Mouse (Mus musculus): Measurements from ENCODE around the gene Itga3.

The Itga3 gene

GRCm38 (mm10) chr11:95033617-95034016 is 43.0 kb downstream of the Itga3 start:
- no peak for DNase-seq (ENCODE audit: low spot score in 2 of 2)

- no peak for DNase-seq (ENCODE audit: low spot score in 2 of 2)
Measured at GRCm38 (mm10) chr11:95032945-95033344, 43.7 kb downstream of the Itga3 start.

DNA sequence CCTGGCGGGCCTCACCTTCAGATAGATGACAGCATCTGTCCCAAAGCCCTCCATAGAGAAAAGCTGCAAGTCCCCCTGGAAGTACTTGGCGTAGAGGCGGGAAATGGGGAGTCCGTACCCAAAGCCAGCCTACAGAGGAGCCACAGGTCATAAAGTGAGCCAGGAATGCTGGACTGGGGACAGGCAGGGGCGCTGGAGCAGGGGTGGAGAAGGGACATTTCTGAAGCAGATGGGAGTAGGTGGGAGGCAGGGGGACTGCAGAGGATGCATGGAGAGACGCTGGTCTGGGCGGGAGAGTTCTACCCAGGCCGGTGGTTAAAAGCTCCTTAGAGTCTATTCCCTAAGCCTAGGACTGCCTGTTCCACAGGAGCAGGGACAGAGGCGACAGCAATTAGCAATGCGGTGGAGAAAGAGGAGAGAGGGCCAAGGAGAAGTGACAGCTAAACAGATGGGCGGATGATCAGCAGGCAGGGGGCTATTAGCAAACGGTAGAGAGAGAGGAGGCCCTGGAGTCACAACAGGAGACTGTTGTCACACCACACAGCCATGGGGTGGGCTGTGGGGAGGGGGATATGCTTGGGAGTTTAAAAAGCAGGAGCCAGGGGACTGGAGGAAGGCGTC is 48.6 kb downstream of the Itga3 start:
- DNase-seq (ENCODE audit: low spot score in 2 of 2): no peak

GRCm38 (mm10) chr11:95026849-95027248 is 49.8 kb downstream of the Itga3 start:
- no peak for DNase-seq (ENCODE audit: low spot score in 2 of 2)

DNA sequence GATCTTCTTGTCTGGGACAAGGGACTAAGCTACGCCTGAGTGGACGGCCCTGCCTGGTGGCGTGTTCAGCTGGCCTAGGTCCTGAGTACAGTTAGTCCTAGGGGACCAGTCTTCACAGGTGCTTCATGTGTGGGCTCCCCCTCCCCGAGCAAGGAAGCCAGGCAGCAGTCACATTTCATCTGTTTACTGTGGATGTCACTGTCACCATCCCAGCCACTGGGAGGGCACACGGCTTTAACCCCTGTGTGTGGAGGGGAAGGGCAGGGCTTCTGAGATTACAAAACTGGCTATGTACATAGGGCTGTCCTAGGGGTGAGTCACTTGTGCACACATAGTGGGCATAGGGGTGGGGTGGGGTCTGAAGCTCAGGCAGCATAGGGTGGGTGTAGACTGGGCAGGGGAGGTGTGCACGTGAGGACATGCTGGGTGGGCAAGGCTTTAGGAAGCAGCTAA is 50.5 kb downstream of the Itga3 start:
- no peak for DNase-seq (ENCODE audit: low spot score in 2 of 2)

GRCm38 (mm10) chr11:95025227-95026012 is 51.2 kb downstream of the Itga3 start:
- no peak for DNase-seq (ENCODE audit: low spot score in 2 of 2)

- no peak for DNase-seq (ENCODE audit: low spot score in 2 of 2)
Measured at GRCm38 (mm10) chr11:95024439-95025184, 52.0 kb downstream of the Itga3 start.

- no peak for DNase-seq (ENCODE audit: low spot score in 2 of 2)
Measured at GRCm38 (mm10) chr11:95023481-95023880, 53.1 kb downstream of the Itga3 start.

DNA sequence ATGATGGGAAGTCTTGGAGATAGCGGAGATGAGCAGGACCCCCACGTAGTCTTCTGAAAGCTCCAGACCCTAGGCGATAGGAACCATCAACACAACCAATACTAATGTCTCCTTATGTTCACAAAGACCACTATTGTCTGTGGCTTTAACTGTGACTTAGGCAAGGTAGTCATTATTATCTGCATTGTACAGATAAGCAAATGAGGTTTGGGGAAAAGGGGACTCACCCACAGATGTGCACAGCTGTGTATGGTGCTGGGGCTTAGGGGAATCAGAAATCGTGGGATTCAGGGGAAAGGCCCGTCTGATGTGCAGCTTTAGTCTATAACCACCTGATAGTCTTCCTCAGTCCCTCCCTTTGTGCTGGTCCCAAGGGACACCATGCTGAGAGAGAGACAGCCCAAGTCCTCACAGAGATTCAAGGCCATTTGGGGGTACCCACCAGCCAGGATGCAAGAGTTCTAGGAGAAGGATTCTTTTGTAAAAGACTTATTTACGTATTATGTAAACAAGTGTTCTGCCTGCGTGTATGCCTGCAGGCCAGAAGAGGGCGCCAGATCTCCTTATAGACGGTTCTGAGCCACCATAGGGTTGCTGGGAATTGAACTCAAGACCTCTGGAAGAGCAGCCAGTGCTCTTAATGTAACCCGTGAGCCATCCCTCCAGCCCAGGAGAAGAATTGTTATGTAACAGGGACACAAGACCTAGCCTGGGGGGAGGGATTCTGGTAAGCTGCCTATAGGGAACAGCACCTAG is 54.2 kb downstream of the Itga3 start:
- DNase-seq (ENCODE audit: low spot score in 2 of 2): no peak

DNA sequence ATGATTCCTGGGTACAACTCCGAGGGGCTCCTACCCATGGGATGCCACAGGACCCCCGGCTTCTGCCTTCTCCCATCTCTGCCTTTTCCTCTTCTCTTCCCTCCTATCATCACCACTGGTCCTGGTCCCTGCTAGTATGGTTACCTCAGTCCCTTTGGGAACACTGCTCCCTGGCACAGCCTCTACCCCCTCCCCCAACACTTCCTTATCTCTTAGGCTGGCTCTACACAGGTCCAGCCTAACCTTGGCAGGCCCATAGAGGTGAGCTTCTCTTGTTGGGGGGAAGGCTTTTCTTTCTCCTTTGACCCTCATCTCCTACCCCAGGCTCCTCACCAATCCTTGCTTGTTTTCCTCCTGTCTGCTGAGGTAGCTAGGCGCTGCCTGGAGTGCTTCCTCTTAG is 61.1 kb downstream of the Itga3 start:
- DNase-seq (ENCODE audit: low spot score in 2 of 2): no peak

DNA sequence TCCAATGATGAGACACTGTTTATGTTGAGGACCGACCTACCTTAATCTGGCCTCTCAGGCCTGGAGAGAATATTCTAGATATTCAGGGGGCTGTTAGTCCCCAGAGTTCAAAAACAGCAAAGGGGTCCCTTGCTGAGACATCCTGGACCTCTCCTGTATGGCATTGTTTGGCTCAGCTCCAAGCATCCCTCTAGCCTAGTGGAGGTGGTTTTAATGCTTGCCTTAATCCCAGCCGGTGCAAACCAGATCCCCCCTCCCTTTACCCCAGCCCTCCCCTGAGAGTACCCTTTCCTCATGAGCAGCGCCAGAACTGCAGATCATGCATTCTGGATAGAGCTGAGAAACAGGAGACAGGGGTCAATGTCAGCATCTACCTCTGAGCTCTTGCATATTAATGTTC is 64.1 kb downstream of the Itga3 start:
- peak in 1 of 2 experiments; percentile 30 for DNase-seq (ENCODE audit: low spot score in 2 of 2)

DNA sequence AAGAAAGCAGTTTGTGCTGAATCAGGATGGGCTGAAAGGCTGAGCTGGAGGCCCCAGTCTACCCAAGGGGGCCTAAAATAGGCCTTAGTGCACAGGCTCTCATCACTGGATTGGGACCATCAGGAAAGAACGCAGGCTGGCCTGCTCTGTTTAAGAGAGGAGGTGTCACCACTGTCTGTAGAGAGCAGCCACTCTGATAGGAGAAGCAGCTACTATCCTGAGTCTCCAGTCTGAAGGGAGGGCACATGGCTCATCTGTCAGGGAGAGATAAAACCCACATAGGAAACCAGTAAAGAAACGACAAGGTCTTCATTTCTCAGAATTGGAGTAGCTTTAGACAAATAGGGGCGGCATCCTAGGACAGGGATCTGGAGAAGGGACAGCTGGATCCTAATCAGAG is 64.5 kb downstream of the Itga3 start:
- peak; percentile 80 to 85 for DNase-seq (ENCODE audit: low spot score in 2 of 2)

DNA sequence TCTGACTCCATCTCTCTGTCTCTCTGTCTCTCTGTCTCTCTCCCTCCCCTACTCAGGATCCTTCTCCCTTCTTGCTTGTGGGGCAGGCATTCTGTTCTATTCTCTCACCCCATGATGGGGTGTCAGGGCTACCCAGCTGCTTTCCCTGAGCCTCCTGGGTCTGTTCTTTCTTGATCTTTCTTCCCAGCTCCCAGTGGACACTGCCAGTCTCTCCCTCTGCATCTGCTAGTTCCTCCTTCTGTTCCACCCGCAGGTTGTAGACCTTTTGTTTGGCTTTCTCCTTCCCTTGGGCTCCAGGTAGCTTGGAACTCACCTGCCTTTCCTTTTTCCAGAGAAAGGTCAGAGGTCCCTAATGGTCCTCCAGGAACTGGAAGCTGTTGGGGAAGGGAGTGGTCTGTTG is 65.2 kb downstream of the Itga3 start:
- DNase-seq (ENCODE audit: low spot score in 2 of 2): peak in 1 of 2 experiments; percentile 68

DNA sequence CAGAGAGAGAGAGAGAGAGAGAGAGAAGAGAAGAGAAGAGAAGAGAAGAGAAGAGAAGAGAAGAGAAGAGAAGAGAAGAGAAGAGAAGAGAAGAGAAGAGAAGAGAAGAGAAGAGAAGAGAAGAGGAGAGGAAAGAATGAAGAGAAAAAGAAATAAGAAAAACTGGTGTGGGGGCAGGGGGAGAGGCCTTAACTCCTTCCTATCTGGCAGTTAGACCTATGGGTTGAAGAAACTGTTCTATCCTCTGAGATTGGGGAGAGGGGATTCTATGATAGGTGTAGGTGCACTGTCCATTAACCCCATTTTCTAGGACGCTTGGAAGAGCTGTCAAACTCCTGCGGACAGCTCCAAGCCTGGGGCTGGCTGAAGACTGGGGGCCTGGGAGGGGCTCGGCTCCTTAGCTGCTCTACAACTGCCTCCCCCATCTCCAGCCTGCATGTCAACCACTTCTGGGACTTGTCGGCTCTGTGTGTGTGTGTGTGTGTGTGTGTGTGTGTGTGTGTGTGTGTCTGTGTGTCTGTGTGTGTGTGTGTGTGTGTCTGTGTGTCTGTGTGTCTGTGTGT is 65.7 kb downstream of the Itga3 start:
- peak; percentile 58 to 62 for DNase-seq (ENCODE audit: low spot score in 2 of 2)

DNA sequence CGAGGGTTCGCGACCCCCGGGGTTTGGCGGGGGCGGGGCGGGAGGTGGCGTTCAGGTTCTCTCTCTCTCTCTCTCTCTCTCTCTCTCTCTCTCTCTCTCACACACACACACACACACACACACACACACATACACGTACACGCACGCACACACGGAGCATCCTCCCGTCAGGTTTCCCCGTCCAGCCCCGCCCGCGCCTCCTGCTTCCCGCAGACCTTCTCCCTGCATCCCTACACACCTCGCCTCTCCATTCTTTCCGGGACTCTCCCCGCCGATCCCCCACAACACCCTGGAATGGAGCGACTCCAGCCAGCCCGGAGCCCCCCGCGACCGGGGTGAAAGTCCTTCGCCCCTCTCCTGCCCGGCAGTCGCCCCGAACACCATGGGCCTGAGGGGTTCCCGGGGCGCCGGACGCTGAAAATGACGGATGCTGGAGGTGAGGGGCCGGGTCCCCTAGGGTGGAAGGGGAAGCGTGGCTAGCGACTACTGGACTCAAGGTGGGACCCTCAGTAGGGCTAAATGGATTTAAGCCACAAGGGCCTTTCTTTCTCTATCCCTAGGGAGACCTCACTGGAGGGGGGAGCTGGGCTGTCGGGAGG is 66.4 kb downstream of the Itga3 start:
- DNase-seq (ENCODE audit: low spot score in 2 of 2): peak; percentile 70 to 74

GRCm38 (mm10) chr11:95009629-95010014 is 67.0 kb downstream of the Itga3 start, which contains the start of gene Samd14:
Gene Samd14, plus strand, starts transcription at chr11:95009879.
- peak in 1 of 2 experiments; percentile 74 for DNase-seq (ENCODE audit: low spot score in 2 of 2)

DNA sequence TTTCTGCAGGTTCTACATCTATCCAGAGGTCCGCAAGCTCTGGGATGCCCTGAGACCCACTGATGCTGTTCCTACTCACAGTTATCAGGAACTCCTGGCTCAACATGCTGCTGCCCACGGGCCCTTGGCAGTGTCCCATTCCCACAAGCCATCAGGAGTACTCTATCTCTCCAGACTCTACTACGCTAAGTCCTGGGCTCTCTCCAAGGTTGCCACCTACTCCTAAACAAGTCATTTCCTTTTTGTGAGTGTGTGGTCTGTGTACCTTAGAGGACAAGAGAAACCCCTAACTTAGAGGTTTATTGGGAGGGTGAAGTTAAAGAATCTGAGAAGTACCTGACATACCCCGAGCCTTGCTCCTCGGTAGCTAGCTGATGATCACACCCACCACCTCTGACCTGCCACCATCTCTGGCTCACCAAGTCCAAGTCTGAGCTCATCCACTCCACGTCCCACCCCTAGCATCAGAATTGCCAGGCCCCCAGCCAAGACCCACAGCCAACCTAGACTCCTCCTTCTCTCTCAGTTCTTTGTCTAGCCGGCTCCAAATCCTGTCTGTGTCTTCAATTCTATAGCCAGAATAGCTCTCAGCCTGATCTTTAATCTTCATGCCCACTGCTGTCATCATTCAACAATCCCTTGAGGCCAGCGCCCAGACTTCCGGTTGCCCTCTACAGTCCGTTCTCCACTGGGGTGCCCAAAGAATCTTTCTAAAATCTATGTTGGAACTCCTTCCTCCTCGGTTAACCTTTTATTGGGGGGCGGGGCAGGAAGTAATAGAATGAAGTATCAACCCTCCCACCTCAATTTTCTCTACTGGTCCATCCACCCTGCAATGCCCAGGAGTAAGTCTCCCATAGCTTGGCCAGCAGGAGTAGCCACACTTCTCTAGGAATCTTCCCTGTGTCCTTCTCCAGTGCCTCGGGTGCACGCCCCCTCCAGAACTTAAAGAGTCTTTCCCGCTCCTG is 67.7 kb downstream of the Itga3 start:
- DNase-seq (ENCODE audit: low spot score in 2 of 2): peak in 1 of 2 experiments; percentile 69

- no peak for DNase-seq (ENCODE audit: low spot score in 2 of 2)
Measured at GRCm38 (mm10) chr11:95007418-95007817, 69.2 kb downstream of the Itga3 start.

DNA sequence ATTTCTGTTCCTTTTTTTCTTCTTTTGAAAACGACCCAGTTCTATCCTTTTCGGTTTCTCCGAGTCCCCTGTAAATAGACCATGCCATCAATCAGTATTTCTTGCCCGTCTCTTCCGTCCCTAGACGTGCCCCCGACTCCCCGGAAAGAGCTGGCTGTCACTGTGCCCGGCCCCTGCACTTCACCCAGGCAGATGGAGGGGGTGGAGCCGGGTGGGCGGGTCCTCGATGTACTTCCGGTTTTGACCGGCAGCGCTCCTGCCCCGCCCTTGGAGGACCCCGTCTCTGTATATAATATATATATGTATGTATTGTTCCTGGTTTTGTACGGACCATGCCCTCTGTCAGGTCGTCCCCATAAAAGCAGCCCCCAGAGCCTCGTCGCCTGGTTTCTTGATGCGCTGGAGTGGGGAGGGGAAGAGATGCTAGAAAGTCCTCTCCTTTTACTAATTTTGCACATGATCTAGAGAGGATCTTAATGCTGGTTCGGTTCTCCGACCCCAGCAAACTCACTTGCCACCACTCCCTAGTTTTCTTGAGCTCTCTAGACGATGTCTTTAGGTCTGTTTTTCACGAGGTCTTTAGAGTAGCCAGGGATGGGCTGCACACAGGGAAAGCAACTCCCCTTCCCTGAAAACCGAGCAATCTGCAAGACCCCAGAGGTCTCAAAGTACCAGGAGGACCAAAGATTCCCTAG is 69.9 kb downstream of the Itga3 start:
- DNase-seq (ENCODE audit: low spot score in 2 of 2): peak; percentile 79 to 88

All from spleen, postnatal 10 days (tissue).